Comparison of ENCODE assay signal across 15 mouse cellular contexts in the genomic region with DNA sequence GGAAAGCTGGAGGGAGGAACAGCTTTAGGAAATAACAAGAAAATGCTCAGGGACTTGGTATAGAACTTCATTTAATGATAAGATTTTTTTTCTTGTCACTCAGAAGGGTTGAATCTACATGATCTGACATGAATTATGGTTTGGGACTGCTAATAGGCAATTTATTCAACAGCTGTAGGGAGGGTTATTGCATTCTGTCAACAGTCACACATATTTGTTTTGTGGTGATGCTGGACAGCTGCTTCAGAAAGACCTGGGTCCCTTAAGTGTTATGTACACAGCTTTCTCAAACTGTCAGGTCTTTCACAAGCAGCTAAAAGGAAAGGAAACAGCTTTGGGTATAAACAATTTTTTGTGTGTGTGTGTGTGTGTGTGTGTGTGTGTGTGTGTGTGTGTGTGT.
"Had no signal": no experiment of that assay in that cellular context is flagged by ENCODE, and none has a peak within 500 bp of the region (broad histone marks: within the 10 kb centered on the region; RNA-seq: fewer than 3 reads in every experiment).

No protein-coding gene starts in this region.

- H3K9me3 ChIP-seq: liver, embryonic 15.5 days; megakaryocyte, embryonic 14.5 days; neural tube, embryonic 12.5 days; stomach, embryonic 15.5 days had no signal

- H3K27me3 ChIP-seq: liver, embryonic 15.5 days; megakaryocyte, embryonic 14.5 days; neural tube, embryonic 12.5 days; stomach, embryonic 15.5 days had no signal

- H3K4me1 ChIP-seq: liver, embryonic 15.5 days; megakaryocyte, embryonic 14.5 days; neural tube, embryonic 12.5 days; stomach, embryonic 15.5 days had no signal

- H3K36me3 ChIP-seq: liver, embryonic 15.5 days; neural tube, embryonic 12.5 days; stomach, embryonic 15.5 days had no signal

- H3K27ac ChIP-seq: liver, embryonic 15.5 days; macrophage; neural tube, embryonic 12.5 days; stomach, embryonic 15.5 days; stomach, postnatal 0 days had no signal

- DNase-seq: liver, postnatal 0 days; lung, embryonic 14.5 days; midbrain, embryonic 14.5 days; right cerebral cortex, postnatal 14 days; thymus, adult 2 months; thymus, postnatal 25 days; thymus, postnatal 4 days had no signal

- H3K9ac ChIP-seq: liver, embryonic 15.5 days; liver, postnatal 0 days; lung, embryonic 14.5 days; neural tube, embryonic 12.5 days; stomach, embryonic 15.5 days had no signal

- ATAC-seq: liver, postnatal 0 days; midbrain, embryonic 16.5 days had no signal

- H3K4me3 ChIP-seq: liver, embryonic 15.5 days; megakaryocyte, embryonic 14.5 days; neural tube, embryonic 12.5 days; stomach, embryonic 15.5 days had no signal

- H3K4me2 ChIP-seq: liver, embryonic 15.5 days; lung, embryonic 14.5 days; midbrain, embryonic 11.5 days; neural tube, embryonic 12.5 days; stomach, embryonic 15.5 days had no signal
